Mouse (Mus musculus) olfactory bulb, adult 2 months (tissue): ENCODE results near the gene Shroom3. TPM values are rescaled to one million over a fixed set of nuclear protein-coding genes. Genes with fewer than 3 reads are reported as not detected.

Experiments
- H3K27ac ChIP-seq: fragments of 200-500 bp; 2 replicates; pipeline ENCODE4 v1.5.1; 2012; ENCODE audit warnings: low read depth, low read length; ENCODE audit not compliant: insufficient read depth
- H3K4me1 ChIP-seq: fragments of 200-500 bp; 2 replicates; pipeline ENCODE4 v1.6.1; 2012; ENCODE audit warnings: low read length; ENCODE audit not compliant: control insufficient read depth, insufficient read depth
- H3K4me3 ChIP-seq: fragments of 200-500 bp; 2 replicates; pipeline ENCODE4 v1.5.1; 2012; ENCODE audit warnings: mild to moderate bottlenecking, low read depth, low read length, moderate library complexity; ENCODE audit not compliant: insufficient read depth
- CTCF ChIP-seq: fragments of 200-500 bp; IDR thresholded peaks from 2 replicates; pipeline ENCODE4 v1.5.1; 2012; ENCODE audit warnings: low read depth, mild to moderate bottlenecking, low read length, moderate library complexity; ENCODE audit not compliant: insufficient read depth
- POLR2A ChIP-seq: fragments of 200-500 bp; IDR thresholded peaks from 2 replicates; pipeline ENCODE4 v1.6.1; 2012; ENCODE audit warnings: mild to moderate bottlenecking, low read depth, low read length, moderate library complexity; ENCODE audit not compliant: insufficient read depth
- WGBS: fragments of 180-500 bp; shearing (Covaris S2); methylation state at CpG from one replicate; pipeline ENCODE4 v1.1.7; 2018; 5-methylcytosine and 5-hydroxymethylcytosine counted together
- polyA plus RNA-seq: library from polyadenylated mRNA; stranded (reverse); fragments of >200 nt; gene quantifications from 2 replicates; pipeline ENCODE4 v1.2.4, GENCODE M21; 2012; ENCODE audit warnings: low replicate concordance; ENCODE audit not compliant: missing spikeins, insufficient read depth, insufficient read length

Shroom3 gene
- polyA plus RNA-seq, 1 experiment: not detected

- Histone ChIP-seq H3K4me3 (no peak overlapping the region), H3K4me1 (no peaks in the 10 kb centered on the region), H3K27ac (no peak overlapping the region)
- TF ChIP-seq CTCF: no peak
- 94% methylated on average over 2 of the region's 2 CpGs for WGBS
Measured at GRCm38 (mm10) chr5:92880393-92880792, 197.2 kb downstream of the Shroom3 start.

GRCm38 (mm10) chr5:92880893-92881292 is 197.7 kb downstream of the Shroom3 start:
- no peak overlapping the region for H3K27ac ChIP-seq
- WGBS: 86% methylated on average over 4 of the region's 4 CpGs
- no peaks in the 10 kb centered on the region for H3K4me1 ChIP-seq
- H3K4me3 ChIP-seq: no peak overlapping the region
- no peak for TF ChIP-seq CTCF
- TF ChIP-seq POLR2A: no peak

DNA sequence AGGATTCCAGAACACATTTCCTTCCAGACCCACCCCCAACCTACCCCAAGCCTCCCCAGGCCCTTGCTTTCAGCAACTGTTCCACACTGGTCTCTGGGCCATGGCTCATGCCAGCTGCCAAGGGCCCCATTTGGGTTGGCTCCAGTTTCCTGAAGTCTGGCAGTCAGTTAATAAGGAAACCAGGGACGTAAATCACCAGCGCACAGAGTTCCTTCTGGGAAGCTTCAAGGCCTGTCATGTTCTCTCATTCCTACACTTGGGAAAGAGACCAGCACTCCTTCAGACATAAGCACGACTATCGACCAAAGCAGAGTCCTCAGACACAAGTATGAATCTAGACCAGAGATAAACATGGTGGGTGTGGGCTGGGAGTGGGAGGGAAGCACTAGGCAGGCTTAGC is 202.9 kb downstream of the Shroom3 start:
- 70% methylated on average over 4 of the region's 4 CpGs for WGBS
- no peak overlapping the region for H3K4me3 ChIP-seq
- TF ChIP-seq POLR2A (no peak), CTCF (no peak)
- no peak overlapping the region for H3K27ac ChIP-seq
- H3K4me1 ChIP-seq: peaks cover 3% of the 10 kb centered on the region; the same call in 1 of the 2 replicates

DNA sequence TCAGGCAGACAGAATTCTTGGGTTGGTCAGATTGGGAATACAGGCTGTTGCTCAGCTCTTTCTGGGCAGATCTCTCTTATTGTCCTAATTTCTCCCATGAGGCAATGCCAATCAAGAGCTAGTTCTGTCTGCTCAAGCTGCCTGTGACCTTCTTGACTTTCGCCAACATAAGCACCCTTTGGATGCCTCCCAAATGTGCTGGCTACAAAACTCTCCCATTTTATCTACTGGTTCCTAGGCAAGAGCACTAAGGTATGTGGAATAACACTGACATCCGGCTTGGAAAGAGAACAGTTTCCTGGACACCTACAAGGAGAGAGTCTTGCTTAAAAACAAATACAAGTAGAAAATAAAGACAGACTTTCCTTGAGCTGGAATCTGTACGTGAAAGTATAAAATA is 204.3 kb downstream of the Shroom3 start:
- Histone ChIP-seq H3K4me1 (peaks cover 3% of the 10 kb centered on the region; the same call in 1 of the 2 replicates), H3K4me3 (no peak overlapping the region), H3K27ac (no peak overlapping the region)
- no peak for TF ChIP-seq CTCF
- TF ChIP-seq POLR2A: no peak
- WGBS: 69% methylated on average over 3 of the region's 3 CpGs

DNA sequence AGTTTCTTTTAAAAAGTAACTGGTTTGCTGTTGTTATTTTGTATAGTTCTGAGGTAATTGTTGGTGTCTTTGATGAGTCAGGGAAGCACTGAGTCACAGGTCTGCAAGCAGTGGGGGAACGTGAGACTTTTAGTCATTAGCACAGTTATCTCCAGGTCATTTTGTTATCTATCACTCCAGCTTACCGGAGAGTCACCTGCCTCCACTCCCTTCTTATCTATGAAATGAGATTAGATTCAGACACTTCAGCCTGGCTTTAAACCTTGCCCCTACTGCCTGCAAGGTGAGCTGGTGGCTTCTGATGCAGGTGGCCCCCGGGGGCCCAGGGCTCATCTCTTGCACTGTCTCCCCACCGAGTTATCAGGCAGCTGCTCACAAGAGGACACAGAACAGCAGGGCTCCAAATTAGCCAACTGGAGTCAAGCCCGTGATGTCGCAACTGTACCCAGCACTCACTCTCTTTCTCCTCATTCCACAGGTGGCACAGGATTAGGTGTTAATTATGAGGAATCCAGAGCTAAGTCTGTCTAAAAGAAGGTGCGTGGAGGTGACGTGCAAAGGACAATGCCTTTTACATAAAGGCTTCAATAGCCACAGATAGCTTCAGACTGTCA is 205.5 kb downstream of the Shroom3 start:
- Histone ChIP-seq H3K4me1 (peaks cover 3% of the 10 kb centered on the region; the same call in 1 of the 2 replicates), H3K4me3 (no peak overlapping the region), H3K27ac (no peak overlapping the region)
- no peak for TF ChIP-seq CTCF
- WGBS: 59% methylated on average over 8 of the region's 8 CpGs

GRCm38 (mm10) chr5:92890902-92891301 is 207.7 kb downstream of the Shroom3 start:
- Histone ChIP-seq H3K27ac (no peak overlapping the region), H3K4me3 (no peak overlapping the region), H3K4me1 (peaks cover 3% of the 10 kb centered on the region; the same call in 1 of the 2 replicates)
- 93% methylated on average over 5 of the region's 5 CpGs for WGBS
- TF ChIP-seq CTCF (no peak), POLR2A (no peak)

DNA sequence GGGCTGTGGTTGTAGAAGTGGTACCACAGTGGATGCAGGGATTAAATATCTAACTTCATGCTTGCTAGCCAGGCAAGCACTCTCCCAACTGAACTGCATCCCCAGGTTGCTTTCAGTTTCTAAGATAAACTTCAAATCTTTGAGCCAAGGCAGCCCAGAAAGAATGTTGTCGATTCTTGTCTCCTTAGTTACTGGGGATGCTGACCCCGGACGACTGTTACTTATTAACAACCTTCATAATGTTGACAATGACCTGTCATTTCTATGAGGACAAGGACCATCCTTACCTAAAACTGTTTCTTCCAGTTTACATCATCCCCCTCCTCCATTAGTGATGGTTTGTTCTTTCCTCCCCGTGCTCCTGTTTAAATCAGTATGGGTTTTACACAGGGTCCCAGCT is 210.0 kb downstream of the Shroom3 start:
- WGBS: 60% methylated on average over 4 of the region's 4 CpGs
- no peak overlapping the region for H3K27ac ChIP-seq
- peaks cover 8% of the 10 kb centered on the region for H3K4me1 ChIP-seq
- TF ChIP-seq POLR2A (no peak), CTCF (no peak)
- H3K4me3 ChIP-seq: no peak overlapping the region

- 44% methylated on average over 1 of the region's 1 CpGs for WGBS
- TF ChIP-seq POLR2A: no peak
- TF ChIP-seq CTCF: no peak
- H3K27ac ChIP-seq: no peak overlapping the region
- H3K4me1 ChIP-seq: peaks cover 10% of the 10 kb centered on the region
- H3K4me3 ChIP-seq: no peak overlapping the region
Measured at GRCm38 (mm10) chr5:92893711-92894110, 210.5 kb downstream of the Shroom3 start.

GRCm38 (mm10) chr5:92895877-92896276 is 212.6 kb downstream of the Shroom3 start:
- TF ChIP-seq POLR2A (no peak), CTCF (no peak)
- H3K27ac ChIP-seq: no peak overlapping the region
- peaks cover 8% of the 10 kb centered on the region for H3K4me1 ChIP-seq
- H3K4me3 ChIP-seq: no peak overlapping the region
- 97% methylated on average over 8 of the region's 8 CpGs for WGBS
